Mouse (Mus musculus): ENCODE results near the gene Tnfrsf4. TPM values are rescaled to one million over a fixed set of nuclear protein-coding genes. Genes with fewer than 3 reads are reported as not detected.

Gene Tnfrsf4
- total RNA-seq (2021): 1 to 10 TPM; 1.7 to 2.4 TPM
- long read RNA-seq, experiment 1, partial matches to known transcripts: 0 of 1 reads
- long read RNA-seq, experiment 1, other reads (novel, unspliced or antisense): 1 of 1 reads
- long read RNA-seq, experiment 2: 0 reads

DNA sequence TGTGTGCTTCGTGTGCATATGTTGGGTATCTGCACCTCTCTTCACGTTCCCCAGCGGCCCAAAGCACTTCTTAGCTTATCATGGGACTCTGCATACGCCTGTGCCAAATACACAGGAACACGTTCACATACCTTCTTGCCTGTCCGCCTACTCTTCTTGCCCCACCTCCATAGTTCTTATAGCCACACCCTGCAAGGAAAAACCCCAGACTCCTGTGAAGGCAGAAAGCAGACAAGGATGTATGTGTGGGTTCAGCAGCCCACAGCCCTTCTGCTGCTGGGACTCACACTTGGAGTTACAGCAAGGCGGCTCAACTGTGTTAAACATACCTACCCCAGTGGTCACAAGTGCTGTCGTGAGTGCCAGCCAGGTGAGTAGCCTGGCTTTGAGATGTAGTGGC is at the start of gene Tnfrsf4:
Gene Tnfrsf4 (plus strand): TSS at position 207 of the 400 bp plus-strand sequence.
- DNase-seq (ENCODE audit: extremely low spot score in 1 of 2, low spot score in 2 of 2): peak in 1 of 2 experiments; percentile 40
- Histone ChIP-seq H3K27ac (0 out of 2 replicates have a peak within 1 kb of the TSS, but pooled peaks have one; percentile 19), H3K4me3 (no peak within 1 kb of the TSS)
- TF ChIP-seq CTCF (IDR thresholded peaks at IDR 0.05): no peak
- intact Hi-C loops (cut with DNase I): no loop called here

DNA sequence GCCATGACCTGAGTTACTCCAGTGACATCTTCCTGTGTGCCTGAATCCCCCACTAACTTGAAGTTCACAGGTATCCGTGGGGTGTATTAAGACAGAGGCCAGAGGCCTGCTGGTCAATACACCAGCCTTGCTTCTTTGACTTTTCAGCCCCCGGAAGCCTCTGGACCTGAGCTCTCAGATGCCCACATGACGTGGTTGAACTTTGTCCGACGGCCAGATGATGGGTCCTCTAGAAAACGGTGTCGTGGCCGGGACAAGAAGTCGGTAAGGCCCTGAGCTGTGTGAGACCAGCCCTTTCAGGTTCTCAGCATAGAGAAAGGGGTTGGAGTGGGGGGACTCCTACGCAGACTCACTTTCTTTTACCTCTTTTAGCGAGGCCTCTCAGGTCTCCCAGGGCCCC is 49.2 kb upstream of the Tnfrsf4 start:
- Histone ChIP-seq H3K27ac (no peak overlapping the region), H3K4me3 (no peak overlapping the region)
- TF ChIP-seq CTCF (IDR thresholded peaks at IDR 0.05): no peak
- no peak for DNase-seq (ENCODE audit: extremely low spot score in 1 of 2, low spot score in 2 of 2)
- intact Hi-C loops (cut with DNase I): loop anchor here (5.0 kb wide), 1 partner anchor 138 kb away; no protein-coding TSS in a partner anchor

DNA sequence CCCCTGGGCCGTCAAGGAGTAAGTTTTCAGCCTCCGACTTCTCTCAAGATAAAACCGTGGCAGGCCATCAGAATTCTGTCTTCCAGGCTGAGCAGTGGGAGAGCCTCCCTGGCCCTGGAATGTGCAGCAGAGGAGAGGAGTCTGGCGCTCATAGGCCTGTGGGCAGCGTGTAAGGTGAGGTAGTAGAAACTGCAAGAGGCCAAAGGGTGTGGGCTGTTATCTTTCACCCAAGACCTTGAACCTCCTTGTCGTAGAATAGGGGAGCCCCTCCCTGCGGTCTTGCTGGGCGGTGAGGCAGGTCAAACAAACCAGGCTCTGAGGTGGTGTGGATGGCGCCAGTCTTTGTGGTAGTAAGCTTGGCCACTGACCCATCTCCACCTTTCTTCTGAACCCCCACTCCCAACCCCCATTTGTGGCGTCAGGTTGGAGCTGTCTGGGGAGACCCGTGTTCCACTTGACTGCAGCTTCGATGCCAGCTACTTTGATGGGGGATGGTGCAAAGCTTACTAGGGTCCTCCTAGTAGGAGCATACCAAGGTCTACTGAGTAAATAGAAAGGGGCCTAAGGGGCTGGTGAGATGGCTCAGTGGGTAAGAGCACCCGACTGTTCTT is 44.5 kb upstream of the Tnfrsf4 start:
- no peak for DNase-seq (ENCODE audit: extremely low spot score in 1 of 2, low spot score in 2 of 2)
- no peak for TF ChIP-seq CTCF (IDR thresholded peaks at IDR 0.05)
- no peak overlapping the region for H3K27ac ChIP-seq
- intact Hi-C loops (cut with DNase I): no loop called here
- H3K4me3 ChIP-seq: no peak overlapping the region

DNA sequence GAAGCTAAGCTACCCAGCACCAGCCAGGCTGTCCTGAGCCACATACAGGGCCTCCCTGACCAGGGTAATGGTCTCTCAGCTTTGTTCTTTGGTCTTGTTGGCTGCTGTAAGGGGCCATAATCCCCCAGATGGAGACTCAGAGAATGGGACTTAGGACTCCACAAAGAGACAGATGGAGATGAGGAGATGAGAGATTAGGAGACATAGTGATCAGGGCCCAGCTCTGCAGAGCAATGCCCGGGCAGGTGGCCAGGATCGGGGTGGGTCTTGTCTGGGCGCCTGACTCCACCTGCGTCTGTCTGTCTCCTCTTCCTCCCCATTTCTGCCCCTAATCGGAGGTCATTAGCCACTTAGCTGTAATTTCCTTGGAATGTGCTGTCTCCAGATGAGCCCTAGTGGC is 43.4 kb upstream of the Tnfrsf4 start:
- TF ChIP-seq CTCF (IDR thresholded peaks at IDR 0.05): no peak
- H3K27ac ChIP-seq: no peak overlapping the region
- H3K4me3 ChIP-seq: no peak overlapping the region
- intact Hi-C loops (cut with DNase I): no loop called here
- no peak for DNase-seq (ENCODE audit: extremely low spot score in 1 of 2, low spot score in 2 of 2)

DNA sequence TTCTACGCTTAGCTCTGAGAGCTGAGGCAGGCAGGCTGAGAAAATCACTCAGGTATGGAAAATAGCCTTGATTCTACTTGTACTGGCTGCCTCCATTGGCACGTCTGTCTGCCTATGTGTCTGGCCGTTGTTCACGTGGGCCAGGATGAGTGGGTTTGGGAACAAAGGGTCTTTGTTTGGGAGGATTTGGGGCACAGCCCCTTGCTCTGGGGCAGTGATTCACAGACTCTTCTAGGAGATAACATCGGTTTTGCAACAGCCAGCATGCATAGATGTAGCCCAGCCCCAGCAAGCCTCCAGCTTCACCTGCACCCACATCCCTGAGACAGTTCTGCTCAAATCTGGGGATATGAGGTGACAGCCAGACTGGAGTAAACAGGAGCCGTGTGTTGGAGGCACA is 41.0 kb upstream of the Tnfrsf4 start:
- DNase-seq (ENCODE audit: extremely low spot score in 1 of 2, low spot score in 2 of 2): no peak
- Histone ChIP-seq H3K27ac (no peak overlapping the region), H3K4me3 (no peak overlapping the region)
- intact Hi-C loops (cut with DNase I): no loop called here
- no peak for TF ChIP-seq CTCF (IDR thresholded peaks at IDR 0.05)

DNA sequence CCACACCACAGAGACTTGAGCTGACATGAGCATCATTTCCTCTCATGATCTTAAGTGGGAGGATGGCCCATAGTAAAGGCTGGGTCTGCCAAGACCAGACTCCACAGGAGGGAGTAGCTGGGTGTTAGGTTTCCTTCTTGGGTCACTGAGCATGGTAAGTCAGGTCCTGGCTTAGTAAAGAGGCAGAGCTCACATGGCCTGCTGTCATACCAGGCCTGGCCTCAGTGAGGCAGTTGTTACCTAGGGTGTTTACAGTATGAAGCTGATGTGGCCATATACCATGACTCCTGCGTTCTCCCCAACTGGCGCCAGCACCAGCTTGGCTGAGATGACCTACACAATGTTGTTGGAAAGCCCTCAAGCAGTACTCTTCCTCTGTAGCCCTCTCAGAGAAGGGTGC is 40.4 kb upstream of the Tnfrsf4 start:
- Histone ChIP-seq H3K4me3 (no peak overlapping the region), H3K27ac (no peak overlapping the region)
- no peak for TF ChIP-seq CTCF (IDR thresholded peaks at IDR 0.05)
- intact Hi-C loops (cut with DNase I): no loop called here
- no peak for DNase-seq (ENCODE audit: extremely low spot score in 1 of 2, low spot score in 2 of 2)

DNA sequence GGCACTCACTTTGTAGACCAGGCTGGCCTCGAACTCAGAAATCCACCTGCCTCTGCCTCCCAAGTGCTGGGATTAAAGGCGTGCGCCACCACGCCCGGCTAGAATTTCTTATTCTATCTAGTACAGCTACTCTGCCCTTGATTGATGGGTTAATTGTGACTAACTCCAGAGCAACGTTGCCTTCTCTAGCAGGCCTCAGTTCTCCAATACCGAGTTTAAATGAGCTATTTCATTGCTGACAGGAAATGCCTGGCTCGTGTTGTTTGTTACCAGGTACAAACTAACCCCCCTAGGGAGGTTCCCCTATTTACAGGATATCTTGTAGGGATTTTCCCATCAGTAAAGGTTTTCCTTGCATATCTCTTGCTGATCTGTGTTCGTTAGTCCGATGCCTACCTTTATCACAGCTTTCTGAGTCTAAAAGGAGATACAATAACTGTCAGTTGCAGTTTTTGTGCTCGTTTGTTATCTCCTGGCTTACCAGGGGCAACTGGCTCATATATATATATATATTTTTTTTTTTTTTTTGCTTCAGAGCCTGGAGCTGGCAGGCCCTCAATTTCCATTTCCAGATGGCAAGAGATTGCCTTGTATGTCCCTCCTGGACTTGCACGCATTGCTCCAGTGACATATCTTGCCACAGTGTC is 32.1 kb upstream of the Tnfrsf4 start:
- Histone ChIP-seq H3K4me3 (no peak overlapping the region), H3K27ac (no peak overlapping the region)
- TF ChIP-seq CTCF (IDR thresholded peaks at IDR 0.05): no peak
- intact Hi-C loops (cut with DNase I): no loop called here
- no peak for DNase-seq (ENCODE audit: extremely low spot score in 1 of 2, low spot score in 2 of 2)

DNA sequence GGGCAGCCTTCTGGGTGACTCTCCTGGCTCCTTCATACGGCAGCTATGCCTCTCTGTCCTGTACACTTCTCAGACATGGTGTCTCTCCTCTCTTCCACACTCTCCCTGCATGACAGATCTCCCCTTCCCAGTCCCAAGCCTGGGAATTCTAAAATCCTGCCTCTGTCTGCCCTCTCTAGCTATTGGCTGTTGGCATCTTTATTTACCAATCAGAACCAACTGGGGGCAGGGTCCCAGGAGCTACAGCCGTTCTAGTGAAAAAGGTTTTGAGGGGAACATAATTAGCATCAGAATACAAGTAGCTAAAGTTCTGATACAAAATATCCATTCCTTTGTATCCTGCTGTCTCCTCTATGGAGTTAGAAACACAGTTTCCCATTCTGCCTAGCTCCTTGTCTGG is 29.9 kb upstream of the Tnfrsf4 start:
- intact Hi-C loops (cut with DNase I): no loop called here
- no peak for DNase-seq (ENCODE audit: extremely low spot score in 1 of 2, low spot score in 2 of 2)
- H3K27ac ChIP-seq: no peak overlapping the region
- no peak for TF ChIP-seq CTCF (IDR thresholded peaks at IDR 0.05)
- no peak overlapping the region for H3K4me3 ChIP-seq

DNA sequence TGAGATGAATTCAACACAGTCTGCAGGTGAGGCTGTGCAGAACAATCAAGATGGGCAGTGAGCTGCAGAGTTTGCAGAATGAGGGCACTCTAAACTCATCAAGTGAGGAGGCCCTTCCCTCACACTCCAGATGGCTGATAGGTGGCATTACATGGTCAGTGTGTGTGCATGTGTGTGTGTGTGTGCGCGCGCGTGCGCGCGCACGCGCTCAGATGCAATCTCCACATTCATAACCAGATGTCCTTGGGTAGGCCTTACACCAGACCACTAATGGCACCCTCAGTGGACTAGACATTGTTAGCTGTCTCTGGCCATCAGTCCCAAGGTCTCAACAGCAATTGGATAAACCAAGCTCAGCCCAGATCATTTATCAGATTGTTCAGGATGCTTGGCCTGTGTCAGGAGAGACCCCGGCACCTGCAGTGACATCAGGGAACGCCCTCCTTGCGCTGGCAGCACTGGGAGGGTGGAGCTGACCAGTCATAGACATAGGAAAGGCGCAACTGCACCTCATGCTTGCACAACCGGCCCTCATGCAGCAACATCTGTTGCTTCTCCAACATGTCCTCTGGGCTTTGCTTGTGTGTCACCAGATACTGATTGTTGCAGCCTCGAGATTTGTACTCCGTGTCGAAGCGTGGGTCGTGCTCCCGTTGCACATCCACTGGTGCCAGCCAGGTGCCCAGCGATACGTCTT is 22.3 kb upstream of the Tnfrsf4 start:
- TF ChIP-seq CTCF (IDR thresholded peaks at IDR 0.05): no peak
- intact Hi-C loops (cut with DNase I): loop anchor here (5.0 kb wide), 1 partner anchor 99 kb away; the partner anchor contains the start of genes Acap3 and Pusl1
- DNase-seq (ENCODE audit: extremely low spot score in 1 of 2, low spot score in 2 of 2): no peak
- Histone ChIP-seq H3K4me3 (peak overlapping the region; percentile 91), H3K27ac (peak overlapping the region; percentile 99)

DNA sequence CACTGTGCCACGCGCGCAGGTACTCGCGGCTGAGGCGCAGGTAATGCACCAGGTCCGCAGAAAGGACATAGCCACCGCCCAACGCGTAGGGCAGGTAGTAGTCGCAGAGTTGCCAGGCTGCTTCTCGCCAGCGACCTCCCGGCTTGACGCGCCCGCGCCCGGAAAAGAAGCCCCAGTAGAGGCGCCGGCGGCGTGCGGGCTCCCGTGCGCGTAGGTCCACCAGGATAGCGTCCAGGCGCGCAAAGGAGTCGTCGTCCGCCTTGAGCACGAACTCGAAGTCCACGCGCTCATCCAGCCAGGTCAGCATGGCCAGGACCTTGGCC is 21.8 kb upstream of the Tnfrsf4 start:
- H3K27ac ChIP-seq: peak overlapping the region; percentile 99
- no peak for DNase-seq (ENCODE audit: extremely low spot score in 1 of 2, low spot score in 2 of 2)
- no peak for TF ChIP-seq CTCF (IDR thresholded peaks at IDR 0.05)
- H3K4me3 ChIP-seq: peak overlapping the region; percentile 91
- intact Hi-C loops (cut with DNase I): loop anchor here (1.0 to 5.0 kb wide), 2 partner anchors 100 to 117 kb away; partner anchors contain the start of genes 9430015G10Rik, Acap3 and Pusl1

DNA sequence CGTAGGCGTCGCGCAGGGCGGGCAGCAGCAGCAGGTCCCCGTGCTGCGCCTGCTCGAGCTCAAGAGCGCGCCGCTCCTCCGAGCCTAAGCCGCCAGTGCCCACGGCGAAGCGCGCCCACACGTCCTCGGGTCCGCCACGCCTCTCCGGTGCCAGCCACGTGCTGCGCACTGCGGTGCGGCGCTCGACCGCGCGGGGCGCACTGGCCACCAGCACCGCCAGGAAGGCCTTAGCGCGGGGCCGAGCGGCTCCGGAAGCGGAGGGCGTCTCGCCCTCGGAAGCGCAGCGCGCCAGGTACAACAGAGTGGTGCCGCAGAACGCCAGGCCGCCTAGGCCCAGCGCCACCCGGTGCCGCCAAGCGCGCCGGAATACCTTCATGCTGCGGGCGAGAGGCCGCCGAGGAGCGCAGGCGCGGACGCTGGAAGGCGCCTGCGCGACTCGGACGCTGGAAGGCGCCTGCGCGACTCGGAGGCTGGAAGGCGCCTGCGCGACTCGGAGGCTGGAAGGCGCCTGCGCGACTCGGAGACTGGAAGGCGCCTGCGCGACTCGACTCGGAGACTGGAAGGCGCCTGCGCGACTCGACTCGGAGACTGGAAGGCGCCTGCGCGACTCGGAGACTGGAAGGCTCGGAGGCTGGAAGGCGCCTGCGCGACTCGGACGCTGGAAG is 21.3 kb upstream of the Tnfrsf4 start, which contains the start of the genes B3galt6 and Sdf4:
Gene B3galt6 (minus strand): TSS at position 409 of the 665 bp plus-strand sequence.
Gene Sdf4 (plus strand): TSS at position 632 of the 665 bp plus-strand sequence.
- H3K4me3 ChIP-seq: peak within 1 kb of the TSS; percentile 99
- intact Hi-C loops (cut with DNase I): loop anchor here (1.0 to 5.0 kb wide), 2 partner anchors 100 to 117 kb away; partner anchors contain the start of genes 9430015G10Rik, Acap3 and Pusl1
- TF ChIP-seq CTCF (IDR thresholded peaks at IDR 0.05): peak; percentile 83
- peak; percentile 89 to 93 for DNase-seq (ENCODE audit: extremely low spot score in 1 of 2, low spot score in 2 of 2)
- peak within 1 kb of the TSS; percentile 99 for H3K27ac ChIP-seq
